Mouse (Mus musculus) small intestine, adult 2 months (tissue): ENCODE results near the gene Cdc42ep2.

Source experiments
- CTCF ChIP-seq: fragments of 200-500 bp; IDR thresholded peaks from 2 replicates; pipeline ENCODE4 v1.5.1; 2012; ENCODE audit warnings: low read depth, mild to moderate bottlenecking, control low read depth, inconsistent platforms, low read length, moderate library complexity, mixed read lengths; ENCODE audit not compliant: insufficient replicate concordance, insufficient read length; ENCODE audit errors: extremely low read depth
- POLR2A ChIP-seq: fragments of 200-500 bp; IDR thresholded peaks from 2 replicates; pipeline ENCODE4 v1.6.1; 2012; ENCODE audit warnings: low read depth, mild to moderate bottlenecking, control low read depth, inconsistent platforms, low read length, moderate library complexity

- no peak for TF ChIP-seq CTCF
- no peak for TF ChIP-seq POLR2A
Observed at GRCm38 (mm10) chr19:5964804-5965203, 40.2 kb upstream of the Cdc42ep2 start.
